Mouse (Mus musculus): Measurements from ENCODE around the gene Olfr1410. TPM values are rescaled to one million over a fixed set of nuclear protein-coding genes. Genes with fewer than 3 reads are reported as not detected.
A peak's percentile ranks its signal among the peaks of the same experiment; 100 is the strongest.

Olfr1410 gene
- polyA plus RNA-seq, 2 experiments, result not detected

GRCm38 (mm10) chr1:92607711-92608110, 2.1 kb downstream of the Olfr1410 start:
- 74% methylated on average over 4 of the region's 4 CpGs for WGBS

GRCm38 (mm10) chr1:92611008-92611407, 5.4 kb downstream of the Olfr1410 start:
- ATAC-seq (ENCODE audit: low FRiP score, low read depth) (peak; percentile 57; the same call in 1 of the 2 replicates), DNase-seq (ENCODE audit: low spot score) (peak; percentile 63)
- Histone ChIP-seq H3K27me3 (ENCODE audit: control insufficient read depth, insufficient read depth, low read length) (no peaks in the 10 kb centered on the region), H3K4me3 (replicated peaks; ENCODE audit: low read length) (no peak overlapping the region), H3K9me3 (ENCODE audit: control insufficient read depth, low read length) (no peaks in the 10 kb centered on the region), H3K4me2 (replicated peaks; ENCODE audit: low read depth, low read length, severe bottlenecking) (no peak overlapping the region), H3K4me1 (ENCODE audit: control insufficient read depth, insufficient read depth, low read length) (no peaks in the 10 kb centered on the region), H3K36me3 (ENCODE audit: control insufficient read depth, insufficient read depth, low read length) (no peaks in the 10 kb centered on the region), H3K9ac (ENCODE audit: low read depth, low read length, severe bottlenecking) (no peak overlapping the region), H3K27ac (replicated peaks; ENCODE audit: low read depth, low read length) (no peak overlapping the region)
- 6% methylated on average over 5 of the region's 5 CpGs for WGBS
- no peak for TF ChIP-seq POLR2A (IDR thresholded peaks at IDR 0.05; ENCODE audit: borderline replicate concordance, extremely low read depth, insufficient read depth, insufficient read length)

More at GRCm38 (mm10) chr1:92607711-92608110, 2.1 kb downstream of the Olfr1410 start:
- Histone ChIP-seq H3K27ac (replicated peaks; ENCODE audit: low read depth, low read length) (no peak overlapping the region), H3K4me3 (replicated peaks; ENCODE audit: low read length) (no peak overlapping the region), H3K36me3 (ENCODE audit: control insufficient read depth, insufficient read depth, low read length) (no peaks in the 10 kb centered on the region), H3K4me1 (ENCODE audit: control insufficient read depth, insufficient read depth, low read length) (no peaks in the 10 kb centered on the region), H3K9ac (ENCODE audit: low read depth, low read length, severe bottlenecking) (no peak overlapping the region), H3K27me3 (ENCODE audit: control insufficient read depth, insufficient read depth, low read length) (no peaks in the 10 kb centered on the region), H3K9me3 (ENCODE audit: control insufficient read depth, low read length) (no peaks in the 10 kb centered on the region), H3K4me2 (replicated peaks; ENCODE audit: low read depth, low read length, severe bottlenecking) (no peak overlapping the region)
- DNase-seq (ENCODE audit: low spot score), result no peak
- no peak for ATAC-seq (ENCODE audit: low FRiP score, low read depth)
- no peak for TF ChIP-seq POLR2A (IDR thresholded peaks at IDR 0.05; ENCODE audit: borderline replicate concordance, extremely low read depth, insufficient read depth, insufficient read length)

GRCm38 (mm10) chr1:92613175-92613574, 7.6 kb downstream of the Olfr1410 start:
- Histone ChIP-seq H3K27me3 (ENCODE audit: control insufficient read depth, insufficient read depth, low read length) (no peaks in the 10 kb centered on the region), H3K4me1 (ENCODE audit: control insufficient read depth, insufficient read depth, low read length) (no peaks in the 10 kb centered on the region), H3K9ac (ENCODE audit: low read depth, low read length, severe bottlenecking) (no peak overlapping the region), H3K9me3 (ENCODE audit: control insufficient read depth, low read length) (no peaks in the 10 kb centered on the region), H3K4me2 (replicated peaks; ENCODE audit: low read depth, low read length, severe bottlenecking) (no peak overlapping the region), H3K36me3 (ENCODE audit: control insufficient read depth, insufficient read depth, low read length) (no peaks in the 10 kb centered on the region), H3K27ac (replicated peaks; ENCODE audit: low read depth, low read length) (no peak overlapping the region), H3K4me3 (replicated peaks; ENCODE audit: low read length) (no peak overlapping the region)
- ATAC-seq (ENCODE audit: low FRiP score, low read depth), result no peak
- no peak for DNase-seq (ENCODE audit: low spot score)
- no peak for TF ChIP-seq POLR2A (IDR thresholded peaks at IDR 0.05; ENCODE audit: borderline replicate concordance, extremely low read depth, insufficient read depth, insufficient read length)
- WGBS, result 43% methylated on average over 4 of the region's 4 CpGs

DNA sequence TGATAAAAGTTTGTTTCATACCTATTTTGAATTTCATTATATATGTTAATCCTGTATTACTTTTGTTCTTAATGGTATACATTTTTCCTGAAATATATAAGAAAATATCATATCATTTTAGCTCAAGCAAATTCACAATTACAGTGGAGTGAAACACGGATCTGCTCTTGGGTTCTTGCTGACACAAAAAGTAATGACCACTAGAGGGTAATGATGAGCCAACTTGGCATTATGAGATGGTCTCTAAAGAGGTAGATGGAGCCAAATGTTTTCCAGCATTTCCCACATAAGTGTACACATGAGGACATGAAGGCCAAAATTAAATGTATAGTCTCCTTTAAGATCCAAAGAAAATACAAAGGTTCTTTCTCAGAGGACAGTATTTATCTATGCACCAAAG, 8.9 kb downstream of the Olfr1410 start:
- no peaks in the 10 kb centered on the region for H3K27me3 ChIP-seq (ENCODE audit: control insufficient read depth, insufficient read depth, low read length)
- 16% methylated on average over 1 of the region's 1 CpGs for WGBS
- H3K27ac ChIP-seq (replicated peaks; ENCODE audit: low read depth, low read length), result no peak overlapping the region
- H3K4me2 ChIP-seq (replicated peaks; ENCODE audit: low read depth, low read length, severe bottlenecking), result no peak overlapping the region
- H3K9ac ChIP-seq (ENCODE audit: low read depth, low read length, severe bottlenecking), result no peak overlapping the region
- DNase-seq (ENCODE audit: low spot score) (peak; percentile 28), ATAC-seq (ENCODE audit: low FRiP score, low read depth) (no peak)
- no peaks in the 10 kb centered on the region for H3K4me1 ChIP-seq (ENCODE audit: control insufficient read depth, insufficient read depth, low read length)
- no peak overlapping the region for H3K4me3 ChIP-seq (replicated peaks; ENCODE audit: low read length)
- H3K36me3 ChIP-seq (ENCODE audit: control insufficient read depth, insufficient read depth, low read length), result no peaks in the 10 kb centered on the region
- TF ChIP-seq POLR2A (IDR thresholded peaks at IDR 0.05; ENCODE audit: borderline replicate concordance, extremely low read depth, insufficient read depth, insufficient read length), result no peak
- no peaks in the 10 kb centered on the region for H3K9me3 ChIP-seq (ENCODE audit: control insufficient read depth, low read length)

GRCm38 (mm10) chr1:92616046-92616445, 10.5 kb downstream of the Olfr1410 start:
- H3K36me3 ChIP-seq (ENCODE audit: control insufficient read depth, insufficient read depth, low read length), result no peaks in the 10 kb centered on the region
- H3K9me3 ChIP-seq (ENCODE audit: control insufficient read depth, low read length), result no peaks in the 10 kb centered on the region
- TF ChIP-seq POLR2A (IDR thresholded peaks at IDR 0.05; ENCODE audit: borderline replicate concordance, extremely low read depth, insufficient read depth, insufficient read length), result no peak
- no peaks in the 10 kb centered on the region for H3K4me1 ChIP-seq (ENCODE audit: control insufficient read depth, insufficient read depth, low read length)
- DNase-seq (ENCODE audit: low spot score), result no peak
- no peak for ATAC-seq (ENCODE audit: low FRiP score, low read depth)
- 63% methylated on average over 1 of the region's 1 CpGs for WGBS
- no peak overlapping the region for H3K27ac ChIP-seq (replicated peaks; ENCODE audit: low read depth, low read length)
- no peak overlapping the region for H3K9ac ChIP-seq (ENCODE audit: low read depth, low read length, severe bottlenecking)
- no peak overlapping the region for H3K4me3 ChIP-seq (replicated peaks; ENCODE audit: low read length)
- no peak overlapping the region for H3K4me2 ChIP-seq (replicated peaks; ENCODE audit: low read depth, low read length, severe bottlenecking)
- H3K27me3 ChIP-seq (ENCODE audit: control insufficient read depth, insufficient read depth, low read length), result no peaks in the 10 kb centered on the region

GRCm38 (mm10) chr1:92617488-92617887, 11.9 kb downstream of the Olfr1410 start, which contains the start of gene Olfr12:
TSS of gene Olfr12 (plus strand) at chr1:92617788.
- Histone ChIP-seq H3K27me3 (ENCODE audit: control insufficient read depth, insufficient read depth, low read length) (no peaks in the 10 kb centered on the region), H3K4me2 (replicated peaks; ENCODE audit: low read depth, low read length, severe bottlenecking) (no peak within 1 kb of the TSS), H3K27ac (replicated peaks; ENCODE audit: low read depth, low read length) (no peak within 1 kb of the TSS), H3K9me3 (ENCODE audit: control insufficient read depth, low read length) (no peaks in the 10 kb centered on the region), H3K36me3 (ENCODE audit: control insufficient read depth, insufficient read depth, low read length) (no peaks in the 10 kb centered on the region), H3K4me1 (ENCODE audit: control insufficient read depth, insufficient read depth, low read length) (no peaks in the 10 kb centered on the region), H3K9ac (ENCODE audit: low read depth, low read length, severe bottlenecking) (no peak within 1 kb of the TSS), H3K4me3 (replicated peaks; ENCODE audit: low read length) (no peak within 1 kb of the TSS)
- no peak for DNase-seq (ENCODE audit: low spot score)
- no peak for ATAC-seq (ENCODE audit: low FRiP score, low read depth)
- WGBS, result 59% methylated on average over 2 of the region's 2 CpGs
- no peak for TF ChIP-seq POLR2A (IDR thresholded peaks at IDR 0.05; ENCODE audit: borderline replicate concordance, extremely low read depth, insufficient read depth, insufficient read length)

Measured in limb, embryonic 14.5 days (tissue).